Mouse (Mus musculus): ENCODE measurements around the gene Grasp. TPM values are rescaled to one million over a fixed set of nuclear protein-coding genes. Genes with fewer than 3 reads are reported as not detected.
A peak's percentile ranks its signal among the peaks of the same experiment; 100 is the strongest.

The Grasp gene
- polyA plus RNA-seq, 1 experiment from 2014 or later = 3.8 TPM

DNA sequence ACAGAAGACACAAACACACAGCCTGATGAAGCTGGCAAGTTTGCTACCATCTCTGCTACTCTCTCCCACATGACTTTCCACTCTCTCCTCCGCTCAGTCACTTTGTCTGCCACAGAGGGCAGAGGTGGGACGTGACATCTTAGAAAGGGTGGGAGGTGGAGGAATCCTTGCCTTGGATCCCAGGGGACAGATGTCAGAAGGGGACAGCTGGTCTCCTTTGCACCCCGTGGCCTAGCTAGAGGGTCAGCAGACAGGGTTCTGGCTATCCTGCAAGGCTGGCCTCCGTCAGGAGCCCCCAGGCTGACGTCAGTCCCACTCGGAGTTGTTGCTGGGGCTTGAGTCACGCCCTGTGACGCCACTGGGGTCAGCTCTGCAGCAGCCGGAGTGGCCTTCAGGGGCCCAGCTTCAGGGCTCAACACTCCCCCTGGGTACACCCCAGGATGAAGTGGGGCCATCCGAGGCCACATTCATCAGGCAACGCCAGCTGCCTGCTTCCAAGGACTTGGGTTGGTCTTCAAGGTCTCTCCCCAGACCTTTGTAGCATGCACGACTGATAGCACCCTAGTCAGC is 55.5 kb downstream of the Grasp start:
- Histone ChIP-seq H3K36me3 (peaks cover 6% of the 10 kb centered on the region), H3K27me3 (replicated peaks) (no peaks in the 10 kb centered on the region), H3K9ac (peak overlapping the region; percentile 51; the same call in 1 of the 2 replicates), H3K27ac (replicated peaks) (no peak overlapping the region), H3K4me1 (peaks cover 23% of the 10 kb centered on the region), H3K9me3 (no peaks in the 10 kb centered on the region), H3K4me2 (no peak overlapping the region), H3K4me3 (no peak overlapping the region)
- 49% methylated on average over 12 of the region's 12 CpGs for WGBS
- no peak for ATAC-seq (ENCODE audit: extremely low read depth, insufficient number of reproducible peaks, low FRiP score, low TSS enrichment)

Small RNA genes lying within 50 kb of the gene (microRNA-seq; reads per million reads assigned to microRNA genes)
- gene Mir6962 = not detected

Other genes with a start within 250 kb of the Grasp start
- gene Gm47841, start 176.8 kb upstream of the Grasp start, polyA plus RNA-seq (2015; fragmentation: Nextera tagmentation; extraction: Ambion mirVana) = not detected in 2 replicates
- 0.08 and 0.09 TPM in 2 replicates for gene Fignl2, start 145.6 kb upstream of the Grasp start, polyA plus RNA-seq (2015; fragmentation: Nextera tagmentation; extraction: Ambion mirVana)
- gene Ankrd33, start 108.4 kb upstream of the Grasp start, polyA plus RNA-seq (2015; fragmentation: Nextera tagmentation; extraction: Ambion mirVana) = not detected in 2 replicates
- 7.0 and 7.4 TPM in 2 replicates for gene Acvrl1, start 95.7 kb upstream of the Grasp start, polyA plus RNA-seq (2015; fragmentation: Nextera tagmentation; extraction: Ambion mirVana)
- 5.4 and 6.0 TPM in 2 replicates for gene Acvr1b, start 50.1 kb upstream of the Grasp start, polyA plus RNA-seq (2015; fragmentation: Nextera tagmentation; extraction: Ambion mirVana)
- gene Nr4a1, start 30.1 kb downstream of the Grasp start, polyA plus RNA-seq (2015; fragmentation: Nextera tagmentation; extraction: Ambion mirVana) = 10.4 and 10.8 TPM in 2 replicates
- gene Atg101, start 60.1 kb downstream of the Grasp start, polyA plus RNA-seq (2015; fragmentation: Nextera tagmentation; extraction: Ambion mirVana) = 50.6 and 56.1 TPM in 2 replicates
- 2.4 and 3.0 TPM in 2 replicates for gene 6030408B16Rik, start 69.0 kb downstream of the Grasp start, polyA plus RNA-seq (2015; fragmentation: Nextera tagmentation; extraction: Ambion mirVana)
- gene Krt80, start 146.0 kb downstream of the Grasp start, polyA plus RNA-seq (2015; fragmentation: Nextera tagmentation; extraction: Ambion mirVana) = 7.8 and 7.9 TPM in 2 replicates
- 20.6 and 26.7 TPM in 2 replicates for gene Krt7, start 186.9 kb downstream of the Grasp start, polyA plus RNA-seq (2015; fragmentation: Nextera tagmentation; extraction: Ambion mirVana)
- gene Krt87, start 214.6 kb downstream of the Grasp start, polyA plus RNA-seq (2015; fragmentation: Nextera tagmentation; extraction: Ambion mirVana) = 0.08 TPM in 1 of 2 replicates, not detected in the other
- not detected in 2 replicates for gene Krt88, start 223.6 kb downstream of the Grasp start, polyA plus RNA-seq (2015; fragmentation: Nextera tagmentation; extraction: Ambion mirVana)
- gene Krt81, start 239.6 kb downstream of the Grasp start, polyA plus RNA-seq (2015; fragmentation: Nextera tagmentation; extraction: Ambion mirVana) = not detected in 2 replicates
- gene Krt86, start 249.3 kb downstream of the Grasp start, polyA plus RNA-seq (2015; fragmentation: Nextera tagmentation; extraction: Ambion mirVana) = not detected in 2 replicates

Measured in heart, embryonic 13.5 days (tissue).